Mouse (Mus musculus) hindlimb bud, embryonic 11.5 days (tissue): ENCODE measurements around the gene Smc1b.
"Not testable (repeated sequence)": the region's sequence is repeated elsewhere in the genome, so short reads cannot be mapped to it uniquely, and the experiment has no call there.

Experiments
- DNase-seq: peaks from one replicate; pipeline ENCODE4 v3.0.0-alpha.2; 2012; ENCODE audit warnings: low read depth, low spot score; ENCODE audit errors: extremely low spot score

Gene Smc1b

GRCm38 (mm10) chr15:85141290-85141689 is 9.5 kb upstream of the Smc1b start:
- no peak for DNase-seq

DNA sequence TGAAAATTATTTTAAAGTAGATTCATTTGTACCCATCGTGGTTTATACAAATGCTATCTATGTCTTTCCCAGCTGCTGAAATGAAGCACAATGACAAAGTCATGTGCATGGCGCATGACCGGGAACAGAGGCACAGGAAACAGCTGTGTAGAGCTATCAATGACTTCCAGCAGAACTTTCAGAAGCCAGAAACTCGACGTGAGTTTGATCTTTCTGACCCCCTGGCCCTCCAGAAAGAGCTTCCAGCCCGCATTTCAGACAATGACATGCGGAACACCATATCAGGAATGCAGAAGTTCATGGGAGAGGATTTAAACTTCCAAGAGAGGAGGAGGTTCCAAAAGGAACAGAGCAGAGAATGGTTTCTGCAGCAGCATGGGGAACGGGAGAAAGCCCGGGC is 3.4 kb upstream of the Smc1b start:
- DNase-seq: no peak

DNA sequence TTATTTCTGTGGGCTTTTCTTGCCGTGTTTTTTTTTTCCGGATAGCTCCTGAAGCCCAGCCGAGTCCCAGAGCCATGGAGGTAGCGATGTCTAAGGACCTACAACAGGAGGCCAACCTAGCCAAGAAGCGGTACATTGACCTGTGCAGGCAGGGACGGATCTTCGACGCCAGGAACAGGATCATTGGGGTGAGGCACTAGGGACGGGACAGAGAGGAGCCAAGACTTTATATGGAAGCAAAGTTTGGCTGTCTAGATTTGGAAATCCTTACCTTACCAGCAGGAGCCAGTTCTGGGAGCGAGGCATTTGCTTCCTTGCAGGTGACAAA is 393 bp upstream of the Smc1b start:
- no peak for DNase-seq

DNA sequence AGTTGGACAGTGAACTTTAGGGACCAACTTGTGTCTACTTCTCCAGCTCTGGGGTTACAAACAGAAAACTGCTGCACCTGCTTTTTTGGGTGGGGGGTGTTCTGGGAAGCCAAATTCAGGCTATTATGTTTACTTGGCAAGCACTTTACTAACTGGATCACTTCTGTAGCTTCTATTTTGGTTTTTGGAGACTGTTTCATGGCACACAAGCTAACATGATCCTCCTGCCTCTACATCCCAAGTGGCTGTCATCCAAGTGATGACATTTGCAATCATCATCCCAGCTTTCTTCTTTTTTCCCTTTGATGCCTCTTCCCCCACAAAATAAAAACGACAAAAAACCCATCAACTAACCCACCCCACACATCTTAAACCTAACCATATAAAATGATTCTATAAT is 46.1 kb downstream of the Smc1b start:
- DNase-seq: no peak

- no peak for DNase-seq
Observed at GRCm38 (mm10) chr15:85072651-85073050, 59.1 kb downstream of the Smc1b start.

DNA sequence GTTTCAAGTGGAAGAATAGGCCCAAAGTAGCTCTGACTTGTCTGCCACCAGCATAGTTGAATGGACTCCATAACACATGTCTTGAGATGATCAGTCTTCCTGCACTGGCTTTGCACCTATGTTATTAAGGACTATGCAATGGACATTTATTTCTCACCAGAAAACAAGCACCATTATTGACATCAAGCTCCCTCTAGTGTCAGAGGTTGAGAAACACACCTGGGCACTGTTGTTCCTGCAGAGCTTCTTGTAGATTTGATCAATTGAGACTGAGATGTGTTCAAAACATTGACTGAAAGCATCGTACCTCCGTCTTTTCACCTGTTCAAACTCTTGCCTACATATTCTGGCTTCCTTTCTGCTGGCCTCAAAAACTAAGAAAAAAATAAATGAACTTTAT is 61.2 kb downstream of the Smc1b start:
- peak; percentile 33 for DNase-seq

DNA sequence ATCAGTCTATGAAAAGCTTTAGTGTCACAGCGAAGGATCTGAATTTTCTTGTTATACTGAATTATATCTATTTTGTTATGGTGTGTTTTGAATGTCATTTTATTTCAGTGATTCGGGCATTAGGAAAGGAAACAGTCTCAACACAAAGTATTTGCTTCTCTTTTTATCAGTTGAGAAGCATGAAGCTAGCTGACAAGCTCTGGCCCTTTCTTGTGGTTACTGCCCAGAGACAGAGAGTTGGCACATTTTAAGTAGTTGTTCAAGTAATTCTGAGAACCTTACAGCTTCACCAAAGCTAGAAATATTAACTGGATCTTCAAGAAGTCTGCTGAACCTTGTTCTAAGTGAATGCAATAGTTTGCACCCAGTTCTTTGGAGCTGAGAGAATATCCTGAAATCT is 68.3 kb downstream of the Smc1b start:
- no peak for DNase-seq

DNA sequence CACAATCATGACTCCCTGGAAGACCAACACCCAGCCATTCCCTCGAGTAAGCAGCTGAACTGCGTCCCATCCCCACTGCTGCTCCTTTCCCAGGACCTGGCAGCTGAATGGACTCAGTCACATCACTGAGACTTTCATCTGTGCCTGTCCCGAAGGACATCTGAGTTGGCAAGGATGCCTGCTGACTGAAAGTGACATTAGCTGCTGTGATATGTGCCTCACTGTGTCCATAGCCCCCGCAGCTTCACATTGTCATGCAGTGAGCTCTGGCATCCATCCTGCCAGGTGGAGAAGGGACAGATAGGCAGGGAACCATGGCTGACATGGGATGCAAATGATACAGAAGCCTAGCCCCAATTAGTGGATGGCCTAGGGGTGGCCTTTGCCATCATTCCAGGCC is 76.6 kb downstream of the Smc1b start:
- DNase-seq: no peak

- no peak for DNase-seq
Observed at GRCm38 (mm10) chr15:85054098-85054497, 77.7 kb downstream of the Smc1b start.

GRCm38 (mm10) chr15:85049758-85050157 is 82.0 kb downstream of the Smc1b start:
- DNase-seq: no peak

DNA sequence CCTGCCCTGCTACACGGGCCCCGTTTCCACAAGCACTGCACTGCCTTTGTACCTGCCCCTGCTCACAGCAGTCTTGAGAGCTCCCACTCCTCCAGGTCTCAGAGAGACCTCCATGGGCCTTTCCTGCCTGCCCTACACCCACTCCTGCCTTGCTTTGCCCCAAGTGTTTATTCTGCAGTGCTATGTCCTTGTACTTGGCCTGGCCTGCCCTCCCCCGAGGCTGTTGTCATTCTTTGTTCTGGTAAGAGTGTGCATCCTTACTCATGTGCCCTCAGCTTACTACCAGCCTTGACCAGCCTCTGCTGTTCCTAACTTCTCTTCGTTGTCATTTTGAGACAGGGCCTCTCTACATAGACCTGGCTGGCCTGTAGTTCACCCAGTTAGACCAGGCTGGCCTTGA is 83.9 kb downstream of the Smc1b start:
- DNase-seq: no peak

- no peak for DNase-seq
Observed at GRCm38 (mm10) chr15:85046230-85046950, 85.4 kb downstream of the Smc1b start.

- no peak for DNase-seq
Observed at GRCm38 (mm10) chr15:85043761-85044160, 88.0 kb downstream of the Smc1b start.

DNA sequence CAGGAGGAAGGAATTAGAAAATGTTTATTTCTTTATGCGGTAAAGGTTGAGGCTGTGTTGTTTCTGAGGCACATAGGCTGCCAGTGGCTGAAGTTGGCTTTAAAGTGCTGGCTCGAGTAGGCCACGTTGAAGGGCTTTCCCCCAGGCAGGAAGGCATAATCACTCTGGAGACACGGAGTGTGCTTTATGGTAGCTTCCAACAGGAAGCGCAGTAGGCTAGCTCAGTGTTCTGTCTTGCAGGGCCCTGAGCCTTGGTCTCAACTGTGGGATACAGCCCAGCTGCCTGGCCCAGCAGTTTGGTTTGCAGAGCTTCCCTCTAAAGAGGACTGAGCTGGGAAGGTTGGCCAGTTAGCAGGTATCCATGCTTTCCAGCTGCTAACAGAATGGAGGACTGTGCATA is 88.6 kb downstream of the Smc1b start:
- DNase-seq: no peak

DNA sequence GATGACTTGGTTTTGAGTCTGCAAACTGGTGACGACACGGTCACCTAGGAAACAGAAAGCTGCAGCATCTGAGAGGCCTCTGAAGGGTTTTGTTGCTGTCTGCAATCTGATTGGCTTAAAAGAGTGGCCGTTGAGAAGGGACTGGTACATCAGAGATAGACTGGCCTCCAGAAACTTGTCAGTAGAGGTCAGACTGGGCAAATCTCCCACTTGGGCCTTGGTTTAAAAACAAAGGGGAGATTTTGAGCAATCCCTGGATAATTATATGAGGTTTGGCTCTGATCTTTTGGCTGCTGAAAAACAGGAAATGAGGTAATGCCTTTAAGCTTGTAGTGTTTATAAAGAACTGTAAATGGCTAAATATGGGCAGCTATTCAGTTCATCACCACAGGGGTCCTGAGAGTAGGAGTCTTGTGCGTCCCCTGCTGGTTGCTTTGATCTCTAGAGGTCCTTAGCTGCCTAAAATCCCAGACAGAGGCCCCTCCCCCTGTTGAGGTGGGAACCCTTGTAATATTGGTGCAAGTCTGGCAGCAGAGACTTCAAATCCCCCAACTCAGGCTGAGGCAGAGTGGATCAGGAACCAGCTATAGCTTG is 89.3 kb downstream of the Smc1b start:
- peak; percentile 53 for DNase-seq

- DNase-seq: no peak
Observed at GRCm38 (mm10) chr15:85041546-85042225, 90.1 kb downstream of the Smc1b start.

DNA sequence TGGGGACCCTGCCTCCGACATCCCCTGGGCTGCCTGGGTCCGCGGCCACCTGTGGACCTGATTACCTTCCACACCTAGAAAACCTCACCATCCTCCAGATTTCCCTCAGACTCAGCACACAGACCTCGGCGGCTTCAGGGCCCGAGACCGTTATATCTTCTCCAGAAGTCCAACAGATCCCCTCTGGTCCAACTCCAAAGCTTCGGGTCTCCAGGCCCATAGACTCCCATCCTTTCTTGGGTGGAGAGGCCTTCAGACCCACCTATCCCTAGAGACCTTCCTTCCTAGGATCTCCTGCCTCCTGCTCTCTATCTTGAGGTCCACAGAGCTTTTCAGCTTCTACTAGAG is 94.4 kb downstream of the Smc1b start:
- no peak for DNase-seq

- DNase-seq: peak; percentile 89
Observed at GRCm38 (mm10) chr15:85036566-85037342, 95.0 kb downstream of the Smc1b start.

DNA sequence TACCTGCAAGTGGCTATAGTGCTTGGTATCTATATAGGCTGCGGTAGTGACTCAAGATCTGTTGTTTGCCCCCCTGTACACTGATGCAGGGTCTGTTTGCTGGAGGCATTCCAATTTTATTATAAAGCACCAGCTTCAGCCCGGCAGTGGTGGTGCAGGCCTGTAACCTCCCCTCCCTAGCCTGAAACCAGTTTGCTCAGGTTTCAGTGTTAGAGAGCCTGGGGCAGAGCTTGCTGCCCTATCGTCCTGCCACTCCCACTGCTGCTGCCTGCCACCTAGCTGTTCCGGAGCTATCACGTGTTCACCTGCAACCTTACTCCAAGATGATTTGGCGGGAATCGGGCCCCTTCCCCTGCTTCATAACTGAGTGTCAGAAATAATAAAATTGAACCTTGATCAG is 97.8 kb downstream of the Smc1b start:
- DNase-seq: not testable (repeated sequence)

- no peak for DNase-seq
Observed at GRCm38 (mm10) chr15:85031866-85032265, 99.9 kb downstream of the Smc1b start.

GRCm38 (mm10) chr15:85030643-85031042 is 101.1 kb downstream of the Smc1b start:
- DNase-seq: not testable (repeated sequence)

DNA sequence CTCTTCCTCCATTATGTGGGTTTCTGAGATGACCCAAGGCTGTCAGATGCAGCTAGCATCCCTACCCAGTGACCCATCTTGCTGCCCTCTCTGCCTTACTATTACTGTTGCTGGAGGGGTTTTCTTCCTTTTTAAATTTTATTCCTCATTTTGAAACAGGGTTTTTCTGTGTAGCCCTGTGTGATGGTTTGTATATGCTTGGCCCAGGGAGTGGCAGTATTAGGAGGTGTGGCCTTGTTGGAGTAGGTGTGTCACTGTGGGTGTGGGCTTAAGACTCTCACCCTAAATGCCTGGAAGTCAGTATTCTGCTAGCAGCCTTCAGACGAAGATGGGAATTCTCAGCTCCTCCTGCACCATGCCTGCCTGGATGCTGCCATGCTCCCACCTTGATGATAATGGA is 103.1 kb downstream of the Smc1b start, which contains the start of gene Fam118a:
Fam118a (plus strand) TSS at position 301 of the 400 bp plus-strand sequence.
- not testable (repeated sequence) for DNase-seq
